ENCODE assay signal across 18 mouse cellular contexts in the genomic region with DNA sequence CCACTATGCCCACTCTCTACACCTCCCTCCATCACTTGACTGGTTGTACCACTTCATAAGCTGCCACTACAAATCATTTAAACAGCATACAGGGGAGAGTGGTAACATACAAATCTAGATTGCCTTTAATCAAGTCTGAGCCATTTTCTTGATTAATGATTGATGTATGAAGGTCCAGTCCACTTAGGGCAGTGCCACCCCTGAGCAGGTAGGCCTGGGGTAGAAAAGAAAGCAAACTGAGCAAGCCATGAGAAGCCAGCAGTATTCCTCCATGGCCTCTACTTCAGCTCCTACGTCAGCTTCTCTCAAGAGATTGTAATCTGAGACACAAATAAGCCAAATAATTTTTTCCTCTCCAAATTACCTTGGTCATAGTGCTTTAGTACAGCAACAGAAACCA.
"Had no signal": no experiment of that assay in that cellular context is flagged by ENCODE, and none has a peak within 500 bp of the region (broad histone marks: within the 10 kb centered on the region; RNA-seq: fewer than 3 reads in every experiment).

No protein-coding gene starts in this region.

- H3K4me2 ChIP-seq: lung, embryonic 14.5 days; midbrain, embryonic 12.5 days; neural tube, embryonic 13.5 days; neural tube, embryonic 15.5 days had no signal

- H3K9ac ChIP-seq: lung, embryonic 14.5 days; midbrain, embryonic 12.5 days; neural tube, embryonic 13.5 days; neural tube, embryonic 15.5 days had no signal

- H3K27me3 ChIP-seq: midbrain, embryonic 12.5 days; neural tube, embryonic 13.5 days; neural tube, embryonic 15.5 days had no signal

- H3K36me3 ChIP-seq: midbrain, embryonic 10.5 days; midbrain, embryonic 12.5 days; neural tube, embryonic 13.5 days; neural tube, embryonic 15.5 days had no signal

- H3K27ac ChIP-seq: midbrain, embryonic 10.5 days; midbrain, embryonic 12.5 days; neural tube, embryonic 13.5 days; neural tube, embryonic 15.5 days had no signal

- H3K4me1 ChIP-seq: midbrain, embryonic 10.5 days; midbrain, embryonic 12.5 days; neural tube, embryonic 13.5 days; neural tube, embryonic 15.5 days had no signal

- H3K9me3 ChIP-seq: midbrain, embryonic 10.5 days; midbrain, embryonic 12.5 days; neural tube, embryonic 13.5 days; neural tube, embryonic 15.5 days had no signal

- ATAC-seq: midbrain, embryonic 16.5 days had no signal

- DNase-seq: lung, embryonic 14.5 days; lung, postnatal 10 days; lung, postnatal 4 days; midbrain, embryonic 14.5 days; retina, postnatal 1 day; right cerebral cortex, adult 18-20 months; right cerebral cortex, postnatal 25 days; right cerebral cortex, postnatal 4 days; spleen, adult 18-20 months; thymus, adult 18-20 months; thymus, postnatal 14 days; thymus, postnatal 36 days had no signal

- H3K4me3 ChIP-seq: midbrain, embryonic 10.5 days; midbrain, embryonic 12.5 days; myocyte; neural tube, embryonic 13.5 days; neural tube, embryonic 15.5 days had no signal
